In genomic region chr2:62046861-62047503, GRCm38 (mm10) we compare ENCODE assay signal across 7 mouse cellular contexts. TPM values are rescaled to one million over a fixed set of nuclear protein-coding genes. Genes with fewer than 3 reads are reported as not detected.
A peak's percentile ranks its signal among the peaks of the same experiment; 100 is the strongest.
DNase-seq lines count a peak whose midpoint lies in the region; ATAC-seq and TF ChIP-seq lines count a peak whose summit lies in the region.

No protein-coding gene starts in this region.

- no peaks in the 10 kb centered on the region for H3K36me3 ChIP-seq in lung, embryonic 14.5 days (ENCODE audit: insufficient read depth)
- no peaks in the 10 kb centered on the region for H3K36me3 ChIP-seq in forebrain, postnatal 0 days (ENCODE audit: insufficient read depth)
- no peaks in the 10 kb centered on the region for H3K36me3 ChIP-seq in limb, embryonic 13.5 days

- TF ChIP-seq POLR2A in lung, adult 2 months (IDR thresholded peaks at IDR 0.05; ENCODE audit: borderline replicate concordance, extremely low read depth, low read depth, low read length): no peak

- WGBS in lung, embryonic 14.5 days: 5% methylated on average over 10 of the region's 10 CpGs
- 8% methylated on average over 10 of the region's 10 CpGs for WGBS in lung, adult 2 months
- 4% methylated on average over 10 of the region's 10 CpGs for WGBS in forebrain, postnatal 0 days
- 19% methylated on average over 10 of the region's 10 CpGs for WGBS in limb, embryonic 13.5 days

- TF ChIP-seq CTCF in lung, embryonic 14.5 days (IDR thresholded peaks at IDR 0.05; ENCODE audit: low read depth): no peak
- no peak for TF ChIP-seq CTCF in lung, adult 2 months (IDR thresholded peaks at IDR 0.05; ENCODE audit: insufficient read depth, low read length)
- no peak for TF ChIP-seq CTCF in forebrain, postnatal 0 days (IDR thresholded peaks at IDR 0.05; ENCODE audit: low read depth)

- peak; percentile 7; the same call in 1 of the 2 replicates for ATAC-seq in lung, embryonic 14.5 days (ENCODE audit: insufficient read depth)
- ATAC-seq in forebrain, postnatal 0 days: peak; percentile 28
- ATAC-seq in limb, embryonic 13.5 days (ENCODE audit: low FRiP score, low read depth): no peak
- no peak for ATAC-seq in erythroblast, adult 5-6 weeks (replicated peaks; ENCODE audit: low FRiP score, poor library complexity, severe bottlenecking)

- H3K4me3 ChIP-seq in lung, embryonic 14.5 days (ENCODE audit: low read depth, low read length): peak overlapping the region; percentile 36
- no peak overlapping the region for H3K4me3 ChIP-seq in lung, adult 2 months (replicated peaks; ENCODE audit: extremely low read depth, low read depth, low read length)
- H3K4me3 ChIP-seq in forebrain, postnatal 0 days (ENCODE audit: low read depth, low read length): peak overlapping the region; percentile 57
- peak overlapping the region; percentile 51 for H3K4me3 ChIP-seq in limb, embryonic 13.5 days

- H3K9ac ChIP-seq in lung, embryonic 14.5 days: peak overlapping the region; percentile 42
- peak overlapping the region; percentile 82 for H3K9ac ChIP-seq in forebrain, postnatal 0 days
- H3K9ac ChIP-seq in limb, embryonic 13.5 days: peak overlapping the region; percentile 65

- peak overlapping the region; percentile 69 for H3K4me2 ChIP-seq in lung, embryonic 14.5 days
- peak overlapping the region; percentile 68 for H3K4me2 ChIP-seq in forebrain, postnatal 0 days (ENCODE audit: low read depth)
- H3K4me2 ChIP-seq in limb, embryonic 13.5 days (replicated peaks): peak overlapping the region; percentile 71

- DNase-seq in lung, embryonic 14.5 days: peak; percentile 0
- DNase-seq in lung, adult 2 months: no peak
- DNase-seq in forebrain, postnatal 0 days: peak; percentile 67
- peak; percentile 15 for DNase-seq in right cerebral cortex, postnatal 4 days
- DNase-seq in testis, postnatal 10 days (ENCODE audit: low spot score): no peak

- H3K27me3 ChIP-seq in lung, embryonic 14.5 days (ENCODE audit: insufficient read depth, low read length): no peaks in the 10 kb centered on the region
- no peaks in the 10 kb centered on the region for H3K27me3 ChIP-seq in forebrain, postnatal 0 days (ENCODE audit: insufficient read depth, low read length)
- peaks cover 9% of the 10 kb centered on the region for H3K27me3 ChIP-seq in limb, embryonic 13.5 days

- H3K9me3 ChIP-seq in lung, embryonic 14.5 days (ENCODE audit: low read depth, low read length): no peaks in the 10 kb centered on the region
- no peaks in the 10 kb centered on the region for H3K9me3 ChIP-seq in forebrain, postnatal 0 days (ENCODE audit: low read length)
- H3K9me3 ChIP-seq in limb, embryonic 13.5 days: no peaks in the 10 kb centered on the region

- H3K27ac ChIP-seq in lung, embryonic 14.5 days (ENCODE audit: low read depth): no peak overlapping the region
- H3K27ac ChIP-seq in forebrain, postnatal 0 days (ENCODE audit: low read depth, low read length): peak overlapping the region; percentile 93
- no peak overlapping the region for H3K27ac ChIP-seq in limb, embryonic 13.5 days

- H3K4me1 ChIP-seq in lung, embryonic 14.5 days (ENCODE audit: insufficient read depth): no peaks in the 10 kb centered on the region
- H3K4me1 ChIP-seq in lung, adult 2 months (ENCODE audit: control insufficient read depth, insufficient read depth, low read length): no peaks in the 10 kb centered on the region
- no peaks in the 10 kb centered on the region for H3K4me1 ChIP-seq in forebrain, postnatal 0 days (ENCODE audit: insufficient read depth)
- 0 out of 2 replicates have a peak, but pooled peaks cover 9% of the 10 kb centered on the region for H3K4me1 ChIP-seq in limb, embryonic 13.5 days

RNA-seq across cellular contexts. Expression of gene Slc4a10, which starts 0.7 kb away (rescaled TPM):
- 0.16 TPM in 2 replicates for polyA plus RNA-seq in lung, embryonic 14.5 days (2014; fragmentation: Nextera tagmentation; extraction: Ambion mirVana)
- not detected in 2 replicates for polyA plus RNA-seq in lung, adult 2 months (2012; rRNA removed)
- 42.2 and 55.5 TPM in 2 replicates for total RNA-seq in forebrain, postnatal 0 days (2014; rRNA removed)
- polyA plus RNA-seq in forebrain, postnatal 0 days (2015; fragmentation: Nextera tagmentation; extraction: Ambion mirVana): 11.2 and 16.4 TPM in 2 replicates
- 0.04 and 0.13 TPM in 2 replicates for polyA plus RNA-seq in limb, embryonic 13.5 days (2015; fragmentation: Nextera tagmentation; extraction: Ambion mirVana)
- not detected in 2 replicates for total RNA-seq in erythroblast, adult 5-6 weeks (2015; ENCODE audit: low replicate concordance)
- total RNA-seq in erythroblast, adult 5-6 weeks (2017; ENCODE audit: low replicate concordance): 1.4 TPM in 1 of 2 replicates, not detected in the other

Comparison
In these comparisons a context has a peak if more than half of its experiments do, and no peak if none do; other contexts are left out.
1. DNase-seq: peak in lung, embryonic 14.5 days (single experiment), forebrain, postnatal 0 days (single experiment) and right cerebral cortex, postnatal 4 days (single experiment); none in lung, adult 2 months (single experiment) and testis, postnatal 10 days (single experiment).
2. ATAC-seq: peak in lung, embryonic 14.5 days (single experiment) and forebrain, postnatal 0 days (single experiment); none in limb, embryonic 13.5 days (single experiment) and erythroblast, adult 5-6 weeks (single experiment).
3. RNA of gene Slc4a10, which starts 0.7 kb away (polyA plus RNA-seq): 11.2 to 16.4 TPM in forebrain, postnatal 0 days; 0.16 TPM in lung, embryonic 14.5 days, 0.04 to 0.13 TPM in limb, embryonic 13.5 days and not detected in lung, adult 2 months; every median in the first group is over 10 times any median in the second.
4. Peak in every context shown above with its lines, with median percentiles within 50 percentile points of each other: H3K4me2 ChIP-seq and H3K9ac ChIP-seq.